Mouse (Mus musculus) embryo, embryonic 10.5 days (tissue): Measurements from ENCODE around the gene Rreb1.

Source experiments
- DNase-seq: peaks from one replicate; pipeline ENCODE4 v3.0.0-alpha.2; 2015; ENCODE audit warnings: low spot score

Gene Rreb1

GRCm38 (mm10) chr13:37778147-37778593 is at the start of gene Rreb1:
Gene Rreb1 (plus strand): TSS chr13:37778400.
- DNase-seq, result peak; percentile 59

- no peak for DNase-seq
These were observed 49.6 kb upstream of the Rreb1 start for GRCm38 (mm10) chr13:37728551-37728950.

- DNase-seq, result no peak
These were observed 46.1 kb upstream of the Rreb1 start for GRCm38 (mm10) chr13:37731914-37732693.

GRCm38 (mm10) chr13:37734501-37734900 is 43.7 kb upstream of the Rreb1 start:
- DNase-seq, result no peak

GRCm38 (mm10) chr13:37740111-37740510 is 38.1 kb upstream of the Rreb1 start:
- DNase-seq, result no peak

- no peak for DNase-seq
These were observed 37.4 kb upstream of the Rreb1 start for GRCm38 (mm10) chr13:37740752-37741151.

- no peak for DNase-seq
These were observed 36.0 kb upstream of the Rreb1 start for GRCm38 (mm10) chr13:37742248-37742647.

- no peak for DNase-seq
These were observed 30.7 kb upstream of the Rreb1 start for GRCm38 (mm10) chr13:37747504-37747903.

GRCm38 (mm10) chr13:37749485-37749884 is 28.7 kb upstream of the Rreb1 start:
- DNase-seq, result peak; percentile 39

- DNase-seq, result no peak
These were observed 26.8 kb upstream of the Rreb1 start for GRCm38 (mm10) chr13:37751154-37751950.

- DNase-seq, result no peak
These were observed 18.7 kb upstream of the Rreb1 start for GRCm38 (mm10) chr13:37759341-37760012.

GRCm38 (mm10) chr13:37760013-37760342 is 18.2 kb upstream of the Rreb1 start:
- DNase-seq, result peak; percentile 26

GRCm38 (mm10) chr13:37760373-37760772 is 17.8 kb upstream of the Rreb1 start:
- DNase-seq, result no peak

GRCm38 (mm10) chr13:37760957-37761941 is 17.0 kb upstream of the Rreb1 start:
- peak; percentile 76 for DNase-seq

GRCm38 (mm10) chr13:37763800-37764407 is 14.3 kb upstream of the Rreb1 start:
- DNase-seq, result no peak

GRCm38 (mm10) chr13:37769777-37770176 is 8.4 kb upstream of the Rreb1 start:
- DNase-seq, result peak; percentile 35

- DNase-seq, result no peak
These were observed 4.7 kb upstream of the Rreb1 start for GRCm38 (mm10) chr13:37773476-37773875.

GRCm38 (mm10) chr13:37776675-37777074 is 1.5 kb upstream of the Rreb1 start:
- DNase-seq, result no peak

GRCm38 (mm10) chr13:37777351-37778146 is 651 bp upstream of the Rreb1 start:
- peak; percentile 14 for DNase-seq

- DNase-seq, result peak; percentile 51
These were observed 513 bp downstream of the Rreb1 start for GRCm38 (mm10) chr13:37778594-37779231.
